Mouse (Mus musculus): ENCODE data around the gene Fam217a. TPM values are rescaled to one million over a fixed set of nuclear protein-coding genes. Genes with fewer than 3 reads are reported as not detected.
"Not testable (repeated sequence)": the region's sequence is repeated elsewhere in the genome, so short reads cannot be mapped to it uniquely, and the experiment has no call there.

Fam217a gene
- total RNA-seq, 2 experiments from 2014 or later = 0.30 to 0.87 TPM

- DNase-seq (ENCODE audit: extremely low spot score in 1 of 2, low spot score in 1 of 2) = peak; percentile 91
Observed at GRCm38 (mm10) chr13:34875166-34875710, 48.9 kb downstream of the Fam217a start, which contains the start of gene Prpf4b. Gene Prpf4b (plus strand): TSS chr13:34875302.

- DNase-seq (ENCODE audit: extremely low spot score in 1 of 2, low spot score in 1 of 2) = not testable (repeated sequence)
Observed at GRCm38 (mm10) chr13:34874736-34875135, 49.4 kb downstream of the Fam217a start.

- DNase-seq (ENCODE audit: extremely low spot score in 1 of 2, low spot score in 1 of 2) = peak; percentile 74 to 82
Observed at GRCm38 (mm10) chr13:34873801-34874681, 50.1 kb downstream of the Fam217a start.

- peak in 1 of 2 experiments; percentile 9 for DNase-seq (ENCODE audit: extremely low spot score in 1 of 2, low spot score in 1 of 2)
Observed at GRCm38 (mm10) chr13:34864420-34865169, 59.5 kb downstream of the Fam217a start.

GRCm38 (mm10) chr13:34861166-34861565, 62.9 kb downstream of the Fam217a start:
- not testable (repeated sequence) for DNase-seq (ENCODE audit: extremely low spot score in 1 of 2, low spot score in 1 of 2)

Other genes with a start within 250 kb of the Fam217a start
- not detected for gene Fam50b, start 189.5 kb downstream of the Fam217a start, total RNA-seq (2021)
- gene Prpf4b, start 49.0 kb downstream of the Fam217a start, total RNA-seq (2021) = 10 to 100 TPM; 80.8 to 98.2 TPM
- gene 4933417A18Rik, start 99 bp upstream of the Fam217a start, total RNA-seq (2021) = not detected
- gene Eci3, start 39.5 kb upstream of the Fam217a start, total RNA-seq (2021) = under 1 TPM; 0.54 to 0.89 TPM
- 10 to 100 TPM; 45.9 to 49.5 TPM for gene Eci2, start 102.8 kb upstream of the Fam217a start, total RNA-seq (2021)